Mouse (Mus musculus): ENCODE measurements around the gene Slc44a5. TPM values are rescaled to one million over a fixed set of nuclear protein-coding genes. Genes with fewer than 3 reads are reported as not detected.

Slc44a5 gene
- polyA plus RNA-seq, 1 experiment from 2014 or later: 9.2 TPM

DNA sequence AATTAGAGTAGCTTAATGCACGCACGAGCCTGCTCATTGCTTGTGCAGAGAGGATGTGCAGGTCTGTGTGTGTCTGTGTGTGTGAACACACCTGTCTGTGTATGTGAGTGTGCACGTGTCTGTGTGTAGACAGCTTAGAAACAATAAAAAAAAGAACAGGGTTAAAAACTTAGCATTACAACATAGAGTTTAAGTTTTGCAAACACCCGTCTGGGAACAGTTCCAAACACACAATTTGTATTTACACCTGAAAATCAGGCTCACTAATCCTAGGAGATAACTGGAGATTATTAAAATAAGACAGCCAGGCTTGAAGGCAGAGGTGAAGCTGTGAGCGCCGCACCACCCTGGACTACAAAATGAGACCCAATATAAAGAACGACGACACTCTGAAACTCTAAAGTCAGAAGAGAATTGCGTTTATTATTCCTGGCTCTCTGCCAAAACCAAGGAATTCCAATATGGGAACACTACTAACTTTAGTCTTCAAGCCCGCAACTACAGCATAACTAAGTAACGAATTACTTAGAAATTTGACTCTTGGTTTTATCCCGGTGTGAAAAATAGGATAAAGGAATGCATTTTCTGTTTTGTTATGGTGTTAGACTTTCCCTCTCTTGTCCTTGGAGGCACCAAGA is 30.1 kb upstream of the Slc44a5 start:
- Histone ChIP-seq H3K4me1 (ENCODE audit: control insufficient read depth, insufficient read depth, low read length) (0 out of 2 replicates have a peak, but pooled peaks cover 4% of the 10 kb centered on the region), H3K27ac (ENCODE audit: low read depth, low read length) (no peak overlapping the region), H3K27me3 (ENCODE audit: control insufficient read depth, insufficient read depth, low read length) (no peaks in the 10 kb centered on the region), H3K9me3 (ENCODE audit: control insufficient read depth, low read length) (no peaks in the 10 kb centered on the region), H3K4me2 (ENCODE audit: low read depth, low read length) (peak overlapping the region; percentile 71), H3K9ac (replicated peaks; ENCODE audit: low read depth, low read length) (no peak overlapping the region), H3K4me3 (ENCODE audit: low read depth, low read length) (peak overlapping the region; percentile 71), H3K36me3 (ENCODE audit: control insufficient read depth, insufficient read depth, low read length) (no peaks in the 10 kb centered on the region)
- ATAC-seq (ENCODE audit: low read depth): no peak
- WGBS: 32% methylated on average over 12 of the region's 12 CpGs

DNA sequence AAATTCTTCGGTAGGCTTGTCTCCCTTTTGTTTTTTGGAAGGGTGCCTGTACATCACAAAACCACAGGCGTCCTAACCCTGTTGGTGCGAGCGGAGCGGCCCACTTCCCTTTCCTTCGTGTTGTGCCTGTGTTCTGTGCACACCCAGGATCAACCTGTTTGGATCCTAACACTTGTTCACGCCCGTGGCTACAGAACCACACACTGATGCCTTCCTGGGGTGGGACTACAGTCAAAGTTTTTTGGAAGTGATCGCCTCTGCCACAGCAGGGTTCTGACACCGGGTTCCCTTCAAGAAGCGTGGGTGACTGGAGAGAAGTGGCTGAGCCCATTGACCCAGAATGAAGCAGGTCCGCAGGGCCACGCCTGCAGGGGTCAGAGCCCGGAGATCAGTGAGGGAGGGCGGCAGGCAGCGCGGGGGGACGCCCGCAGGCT is 29.3 kb upstream of the Slc44a5 start:
- peak overlapping the region; percentile 71 for H3K4me3 ChIP-seq (ENCODE audit: low read depth, low read length)
- no peaks in the 10 kb centered on the region for H3K36me3 ChIP-seq (ENCODE audit: control insufficient read depth, insufficient read depth, low read length)
- peak overlapping the region; percentile 73 for H3K9ac ChIP-seq (replicated peaks; ENCODE audit: low read depth, low read length)
- peak overlapping the region; percentile 70; the same call in 1 of the 2 replicates for H3K27ac ChIP-seq (ENCODE audit: low read depth, low read length)
- H3K27me3 ChIP-seq (ENCODE audit: control insufficient read depth, insufficient read depth, low read length): no peaks in the 10 kb centered on the region
- 0 out of 2 replicates have a peak, but pooled peaks cover 4% of the 10 kb centered on the region for H3K4me1 ChIP-seq (ENCODE audit: control insufficient read depth, insufficient read depth, low read length)
- H3K4me2 ChIP-seq (ENCODE audit: low read depth, low read length): peak overlapping the region; percentile 71
- no peaks in the 10 kb centered on the region for H3K9me3 ChIP-seq (ENCODE audit: control insufficient read depth, low read length)
- WGBS: 1% methylated on average over 19 of the region's 19 CpGs
- ATAC-seq (ENCODE audit: low read depth): peak; percentile 70

DNA sequence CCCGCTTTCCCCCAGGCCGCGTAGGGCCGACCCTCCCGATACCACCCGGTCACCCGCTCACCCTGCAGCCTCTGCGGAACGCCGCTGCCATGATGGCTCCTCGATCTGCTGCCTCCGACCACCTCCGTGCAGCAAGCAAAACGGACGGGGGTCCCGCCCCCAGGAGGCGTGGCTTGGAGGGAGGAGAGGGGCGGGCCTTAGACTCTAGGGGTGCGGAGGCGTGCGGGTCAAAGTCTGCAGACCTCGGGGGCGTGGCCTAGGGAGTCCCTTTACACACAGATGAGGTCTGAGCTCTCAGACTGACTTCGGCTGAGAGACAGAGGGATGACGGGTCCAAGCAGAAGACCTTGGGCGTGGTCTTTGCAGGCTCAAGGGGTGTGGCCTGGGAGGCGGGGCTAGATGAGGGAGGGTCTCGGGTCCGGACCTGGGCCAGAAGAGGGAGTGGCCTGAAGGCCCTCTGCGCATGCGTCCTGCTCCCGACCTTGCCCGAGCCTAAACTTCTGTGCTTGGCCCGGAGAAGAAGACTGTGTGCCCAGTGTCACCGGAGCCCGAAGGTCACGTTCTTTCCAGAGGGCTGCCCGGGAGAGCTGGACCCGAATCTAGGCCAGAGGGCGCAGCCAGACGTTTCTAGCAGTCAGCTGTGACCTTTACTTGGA is 28.8 kb upstream of the Slc44a5 start, which contains the start of gene Acadm:
Gene Acadm (minus strand): TSS at position 298 of the 656 bp plus-strand sequence.
- no peaks in the 10 kb centered on the region for H3K27me3 ChIP-seq (ENCODE audit: control insufficient read depth, insufficient read depth, low read length)
- WGBS: under 1% methylated on average over 36 of the region's 41 CpGs
- ATAC-seq (ENCODE audit: low read depth): peak; percentile 95

DNA sequence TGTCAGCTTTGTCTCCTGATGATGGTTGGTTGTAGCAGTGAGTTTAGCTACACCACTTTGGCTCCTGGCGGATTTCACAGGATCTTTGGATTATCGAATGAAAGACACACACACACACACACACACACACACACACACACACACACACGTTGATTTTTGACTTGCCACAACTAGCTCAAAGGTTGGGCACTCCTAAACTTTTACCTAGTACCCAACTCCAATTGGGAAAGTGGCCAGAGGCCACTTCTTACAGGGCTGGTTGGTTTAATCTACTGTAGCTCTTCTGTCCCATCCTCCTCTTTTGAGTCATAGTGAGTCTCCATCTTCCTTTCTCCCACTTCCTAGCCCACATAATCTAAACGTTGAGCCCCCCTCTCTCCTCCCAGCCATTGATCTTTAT is 26.0 kb upstream of the Slc44a5 start:
- H3K9me3 ChIP-seq (ENCODE audit: control insufficient read depth, low read length): no peaks in the 10 kb centered on the region
- H3K9ac ChIP-seq (replicated peaks; ENCODE audit: low read depth, low read length): no peak overlapping the region
- no peak for ATAC-seq (ENCODE audit: low read depth)
- WGBS: 73% methylated on average over 4 of the region's 4 CpGs
- no peaks in the 10 kb centered on the region for H3K27me3 ChIP-seq (ENCODE audit: control insufficient read depth, insufficient read depth, low read length)
- no peak overlapping the region for H3K4me3 ChIP-seq (ENCODE audit: low read depth, low read length)
- no peak overlapping the region for H3K4me2 ChIP-seq (ENCODE audit: low read depth, low read length)
- H3K4me1 ChIP-seq (ENCODE audit: control insufficient read depth, insufficient read depth, low read length): 0 out of 2 replicates have a peak, but pooled peaks cover 4% of the 10 kb centered on the region
- no peak overlapping the region for H3K27ac ChIP-seq (ENCODE audit: low read depth, low read length)
- no peaks in the 10 kb centered on the region for H3K36me3 ChIP-seq (ENCODE audit: control insufficient read depth, insufficient read depth, low read length)

More for the DNA sequence above, 28.8 kb upstream of the Slc44a5 start, which contains the start of gene Acadm:
- no peaks in the 10 kb centered on the region for H3K36me3 ChIP-seq (ENCODE audit: control insufficient read depth, insufficient read depth, low read length)
- H3K4me3 ChIP-seq (ENCODE audit: low read depth, low read length): peak within 1 kb of the TSS; percentile 71
- H3K27ac ChIP-seq (ENCODE audit: low read depth, low read length): peak within 1 kb of the TSS; percentile 70
- H3K4me1 ChIP-seq (ENCODE audit: control insufficient read depth, insufficient read depth, low read length): 0 out of 2 replicates have a peak, but pooled peaks cover 4% of the 10 kb centered on the region
- peak within 1 kb of the TSS; percentile 73 for H3K9ac ChIP-seq (replicated peaks; ENCODE audit: low read depth, low read length)
- H3K4me2 ChIP-seq (ENCODE audit: low read depth, low read length): peak within 1 kb of the TSS; percentile 71
- no peaks in the 10 kb centered on the region for H3K9me3 ChIP-seq (ENCODE audit: control insufficient read depth, low read length)

DNA sequence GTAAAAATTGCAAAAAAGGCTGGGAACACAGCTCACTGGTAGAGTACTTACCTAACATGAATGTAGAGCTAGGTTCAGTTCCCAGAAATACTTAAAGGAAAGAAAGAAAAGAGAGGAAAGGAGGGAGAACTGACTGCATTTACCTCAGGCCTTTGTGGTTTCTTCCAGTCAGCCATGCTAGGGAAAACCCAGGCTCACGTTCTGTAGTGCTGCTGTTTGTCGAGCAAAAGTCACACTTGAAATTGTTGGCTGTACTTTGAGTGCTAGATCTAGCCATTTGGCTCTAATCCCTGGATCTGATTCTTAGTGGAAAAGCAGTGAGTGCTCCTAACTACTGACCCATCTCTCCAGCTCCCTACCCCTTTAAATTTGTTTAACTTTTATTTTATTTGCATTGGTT is 25.1 kb upstream of the Slc44a5 start:
- Histone ChIP-seq H3K27ac (ENCODE audit: low read depth, low read length) (no peak overlapping the region), H3K9me3 (ENCODE audit: control insufficient read depth, low read length) (no peaks in the 10 kb centered on the region), H3K4me3 (ENCODE audit: low read depth, low read length) (no peak overlapping the region), H3K4me2 (ENCODE audit: low read depth, low read length) (no peak overlapping the region), H3K9ac (replicated peaks; ENCODE audit: low read depth, low read length) (no peak overlapping the region), H3K36me3 (ENCODE audit: control insufficient read depth, insufficient read depth, low read length) (no peaks in the 10 kb centered on the region), H3K27me3 (ENCODE audit: control insufficient read depth, insufficient read depth, low read length) (no peaks in the 10 kb centered on the region), H3K4me1 (ENCODE audit: control insufficient read depth, insufficient read depth, low read length) (0 out of 2 replicates have a peak, but pooled peaks cover 4% of the 10 kb centered on the region)
- no peak for ATAC-seq (ENCODE audit: low read depth)
- WGBS: 79% methylated on average over 2 of the region's 2 CpGs

DNA sequence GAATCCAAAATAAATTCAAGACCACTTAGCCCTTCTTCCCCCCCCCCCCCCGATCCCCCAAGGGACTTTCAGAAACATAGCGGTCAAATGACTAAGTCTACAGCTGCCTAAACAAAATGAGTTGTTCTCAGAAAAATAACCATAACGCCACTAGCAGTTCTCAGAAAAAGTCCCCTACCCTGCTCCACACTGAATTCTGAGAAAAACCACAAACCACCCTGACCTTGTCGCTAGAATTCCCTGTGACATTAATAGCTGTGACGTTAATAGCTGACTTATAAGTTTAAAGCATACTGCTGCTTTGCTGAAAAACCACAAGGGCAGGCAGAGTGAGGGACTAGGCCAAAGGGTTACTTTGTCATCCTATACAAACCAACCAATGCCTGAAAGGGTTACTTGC is 15.3 kb upstream of the Slc44a5 start:
- WGBS: 88% methylated on average over 5 of the region's 5 CpGs
- Histone ChIP-seq H3K36me3 (ENCODE audit: control insufficient read depth, insufficient read depth, low read length) (no peaks in the 10 kb centered on the region), H3K4me1 (ENCODE audit: control insufficient read depth, insufficient read depth, low read length) (no peaks in the 10 kb centered on the region; the same call in 1 of the 2 replicates), H3K27me3 (ENCODE audit: control insufficient read depth, insufficient read depth, low read length) (no peaks in the 10 kb centered on the region), H3K4me2 (ENCODE audit: low read depth, low read length) (no peak overlapping the region), H3K4me3 (ENCODE audit: low read depth, low read length) (no peak overlapping the region), H3K9me3 (ENCODE audit: control insufficient read depth, low read length) (no peaks in the 10 kb centered on the region), H3K27ac (ENCODE audit: low read depth, low read length) (no peak overlapping the region), H3K9ac (replicated peaks; ENCODE audit: low read depth, low read length) (no peak overlapping the region)
- no peak for ATAC-seq (ENCODE audit: low read depth)

DNA sequence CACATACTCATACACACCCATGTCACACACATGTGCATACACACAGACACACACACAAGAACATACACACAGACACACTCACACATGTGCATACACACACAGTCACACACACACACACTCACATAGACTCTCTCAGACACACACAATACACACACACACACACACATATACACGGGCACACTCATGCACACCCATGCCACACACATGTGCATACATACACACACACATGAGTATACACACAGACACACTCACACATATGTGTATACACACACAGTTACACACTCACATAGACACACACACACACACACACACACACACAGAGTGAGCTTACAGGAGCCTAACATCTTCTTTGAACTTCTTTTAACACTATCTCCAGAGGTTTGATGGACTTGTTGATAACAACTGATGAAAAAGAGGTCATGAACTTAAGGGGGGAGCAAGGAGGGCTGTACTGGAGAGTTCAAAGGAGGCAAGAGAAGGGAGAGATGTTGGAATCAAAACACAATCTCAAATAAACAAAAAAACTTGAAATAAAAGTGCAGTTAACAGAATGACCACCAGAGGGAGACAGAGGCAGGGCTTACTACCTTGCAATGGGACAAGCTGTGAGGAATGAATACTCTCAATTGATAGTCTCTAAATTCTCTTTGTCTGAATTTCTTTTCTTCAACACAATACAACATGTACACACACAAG is 14.1 kb upstream of the Slc44a5 start:
- Histone ChIP-seq H3K27me3 (ENCODE audit: control insufficient read depth, insufficient read depth, low read length) (no peaks in the 10 kb centered on the region), H3K4me3 (ENCODE audit: low read depth, low read length) (no peak overlapping the region), H3K4me1 (ENCODE audit: control insufficient read depth, insufficient read depth, low read length) (no peaks in the 10 kb centered on the region; the same call in 1 of the 2 replicates), H3K36me3 (ENCODE audit: control insufficient read depth, insufficient read depth, low read length) (no peaks in the 10 kb centered on the region), H3K4me2 (ENCODE audit: low read depth, low read length) (no peak overlapping the region), H3K9ac (replicated peaks; ENCODE audit: low read depth, low read length) (no peak overlapping the region), H3K27ac (ENCODE audit: low read depth, low read length) (no peak overlapping the region), H3K9me3 (ENCODE audit: control insufficient read depth, low read length) (no peaks in the 10 kb centered on the region)
- ATAC-seq (ENCODE audit: low read depth): peak; percentile 44
- WGBS: 95% methylated on average over 1 of the region's 1 CpGs

DNA sequence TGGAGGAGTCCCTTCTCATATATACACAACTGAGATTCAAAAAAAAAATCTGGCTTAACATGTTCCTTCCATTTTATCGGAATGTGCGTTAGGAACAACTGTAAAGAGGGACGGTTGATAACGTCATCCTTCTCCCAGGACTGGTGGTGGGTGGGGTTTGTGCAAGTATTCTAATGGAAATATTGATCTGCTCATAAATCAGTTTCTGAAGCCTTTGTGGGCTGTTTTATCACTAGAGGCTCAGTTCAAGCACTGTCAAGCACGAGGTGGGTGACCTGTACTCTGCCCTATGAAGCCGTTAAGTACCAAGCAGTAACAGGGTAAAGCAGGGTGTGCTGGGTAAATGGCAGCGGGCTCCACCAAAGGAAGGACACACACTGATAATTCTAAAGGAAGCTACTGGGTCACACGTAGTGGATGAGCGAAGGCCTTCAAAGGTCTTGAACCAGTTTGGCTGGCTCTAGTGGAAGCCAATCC is 13.5 kb upstream of the Slc44a5 start:
- ATAC-seq (ENCODE audit: low read depth): peak; percentile 65
- Histone ChIP-seq H3K4me2 (ENCODE audit: low read depth, low read length) (no peak overlapping the region), H3K9ac (replicated peaks; ENCODE audit: low read depth, low read length) (no peak overlapping the region), H3K36me3 (ENCODE audit: control insufficient read depth, insufficient read depth, low read length) (no peaks in the 10 kb centered on the region), H3K9me3 (ENCODE audit: control insufficient read depth, low read length) (no peaks in the 10 kb centered on the region), H3K4me3 (ENCODE audit: low read depth, low read length) (no peak overlapping the region), H3K27me3 (ENCODE audit: control insufficient read depth, insufficient read depth, low read length) (no peaks in the 10 kb centered on the region), H3K27ac (ENCODE audit: low read depth, low read length) (no peak overlapping the region), H3K4me1 (ENCODE audit: control insufficient read depth, insufficient read depth, low read length) (no peaks in the 10 kb centered on the region; the same call in 1 of the 2 replicates)
- WGBS: 68% methylated on average over 9 of the region's 9 CpGs
